Mouse (Mus musculus) adrenal gland, adult 10 weeks (tissue): Measurements from ENCODE around the gene Olfr1280. TPM values are rescaled to one million over a fixed set of nuclear protein-coding genes. Genes with fewer than 3 reads are reported as not detected.

Source experiments
- polyA plus RNA-seq: library from polyadenylated mRNA; stranded (reverse); fragments of 350-450 nt; fragmentation: Illumina TruSeq; extraction: RNeasy Lipid Tissue Mini Kit (QIAGEN cat#74804); gene quantifications from one replicate; pipeline ENCODE4 v1.2.3, GENCODE M21; 2014; ENCODE audit warnings: low read depth, low replicate concordance

Olfr1280 gene
- polyA plus RNA-seq: not detected

DNA sequence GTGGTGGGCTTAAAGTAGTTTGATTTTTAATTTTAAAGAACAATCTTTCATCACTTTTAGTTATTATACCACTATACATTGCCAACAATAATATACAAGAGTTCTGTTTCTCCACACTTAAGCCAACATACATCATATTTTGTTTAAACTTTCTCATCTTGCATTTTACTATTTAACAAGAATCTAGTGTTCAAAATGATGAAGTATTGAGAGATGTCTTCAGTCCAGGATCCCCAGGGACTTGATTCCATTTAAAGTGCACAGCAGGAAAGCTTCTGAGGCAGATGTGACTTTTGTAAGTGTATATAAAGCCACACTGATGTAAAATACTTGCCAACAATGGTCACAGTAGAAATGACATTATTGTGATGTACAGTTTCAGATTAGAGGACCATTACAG is at the start of gene Olfr1280:
Olfr1280 (plus strand) TSS at position 301 of the 400 bp plus-strand sequence.

GRCm38 (mm10) chr2:111274006-111274405 is 39.8 kb upstream of the Olfr1280 start, which contains the start of gene Olfr1277:
TSS of gene Olfr1277 (minus strand) at chr2:111274106.

GRCm38 (mm10) chr2:111289836-111290235 is 24.0 kb upstream of the Olfr1280 start, which contains the start of gene Olfr1278:
TSS of gene Olfr1278 (plus strand) at chr2:111290136.

DNA sequence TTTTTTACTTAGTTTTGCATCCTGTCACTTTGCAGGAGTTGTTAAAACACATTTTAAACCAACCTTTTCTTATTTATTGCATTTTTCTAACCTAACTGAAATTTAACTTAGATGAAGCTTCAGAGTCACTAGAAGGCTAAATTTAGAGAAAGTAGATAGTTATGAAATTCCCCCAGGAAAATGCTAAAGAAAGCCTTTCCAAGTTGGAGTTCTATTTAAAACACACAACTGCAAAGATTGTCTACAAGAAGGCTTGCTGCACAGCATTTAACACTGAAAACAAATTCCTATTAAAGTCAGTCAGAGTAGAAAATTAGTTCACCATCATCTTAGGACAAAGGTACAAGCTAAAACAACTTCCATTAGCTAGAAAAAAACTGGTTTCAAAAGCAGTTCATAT is 13.4 kb upstream of the Olfr1280 start, which contains the start of gene Olfr1279:
Olfr1279 (plus strand) TSS at position 262 of the 400 bp plus-strand sequence.

DNA sequence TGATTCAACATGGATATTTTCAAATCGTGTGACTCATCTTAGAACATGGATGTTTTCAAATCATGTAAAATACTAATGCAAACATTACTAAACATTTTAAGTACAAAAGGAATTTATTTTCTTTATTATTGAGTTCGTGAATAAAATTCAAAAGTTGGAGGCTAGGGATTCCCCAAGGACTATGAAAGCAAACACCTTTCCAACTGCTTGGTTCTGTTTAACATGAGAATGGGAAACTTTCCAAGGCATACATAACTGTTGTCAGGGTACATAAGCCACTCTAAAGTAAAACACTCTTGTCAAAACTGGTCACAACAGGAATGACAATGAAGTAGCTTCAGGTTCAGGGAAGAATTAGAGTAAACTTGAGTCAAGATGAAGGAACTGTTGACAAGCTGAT is 12.4 kb downstream of the Olfr1280 start, which contains the start of gene Olfr1281:
Olfr1281 (plus strand) TSS at position 301 of the 400 bp plus-strand sequence.

GRCm38 (mm10) chr2:111335976-111336375 is 22.2 kb downstream of the Olfr1280 start, which contains the start of gene Olfr1282:
TSS of gene Olfr1282 (minus strand) at chr2:111336076.

GRCm38 (mm10) chr2:111366490-111366889 is 52.7 kb downstream of the Olfr1280 start, which contains the start of gene Olfr1283:
TSS of gene Olfr1283 (plus strand) at chr2:111366790.

GRCm38 (mm10) chr2:111375222-111375621 is 61.4 kb downstream of the Olfr1280 start, which contains the start of gene Olfr1284:
TSS of gene Olfr1284 (plus strand) at chr2:111375522.

Other genes with a start within 250 kb of the Olfr1280 start
- gene Gm13941, start 208.0 kb upstream of the Olfr1280 start, polyA plus RNA-seq: not detected
- not detected for gene Gm15130, start 161.1 kb upstream of the Olfr1280 start, polyA plus RNA-seq
- not detected for gene 4930430A15Rik, start 84.4 kb upstream of the Olfr1280 start, polyA plus RNA-seq
- not detected for gene Olfr1275, start 78.7 kb upstream of the Olfr1280 start, polyA plus RNA-seq
- not detected for gene Olfr1276, start 59.5 kb upstream of the Olfr1280 start, polyA plus RNA-seq
- gene Olfr1277, start 39.9 kb upstream of the Olfr1280 start, polyA plus RNA-seq: not detected
- not detected for gene Olfr1278, start 23.9 kb upstream of the Olfr1280 start, polyA plus RNA-seq
- gene Olfr1279, start 13.4 kb upstream of the Olfr1280 start, polyA plus RNA-seq: not detected
- not detected for gene Olfr1281, start 12.5 kb downstream of the Olfr1280 start, polyA plus RNA-seq
- not detected for gene Olfr1282, start 22.1 kb downstream of the Olfr1280 start, polyA plus RNA-seq
- gene Olfr1283, start 52.8 kb downstream of the Olfr1280 start, polyA plus RNA-seq: not detected
- not detected for gene Olfr1284, start 61.5 kb downstream of the Olfr1280 start, polyA plus RNA-seq
- not detected for gene Olfr1286, start 109.1 kb downstream of the Olfr1280 start, polyA plus RNA-seq
- gene Olfr1287, start 135.1 kb downstream of the Olfr1280 start, polyA plus RNA-seq: not detected
- not detected for gene Olfr1288, start 160.1 kb downstream of the Olfr1280 start, polyA plus RNA-seq
- gene Olfr1289, start 166.8 kb downstream of the Olfr1280 start, polyA plus RNA-seq: not detected
- gene Olfr1290, start 179.8 kb downstream of the Olfr1280 start, polyA plus RNA-seq: not detected
- not detected for gene Olfr1291-ps1, start 183.2 kb downstream of the Olfr1280 start, polyA plus RNA-seq
- gene Olfr1293-ps, start 211.2 kb downstream of the Olfr1280 start, polyA plus RNA-seq: not detected
- not detected for gene Olfr1294, start 226.3 kb downstream of the Olfr1280 start, polyA plus RNA-seq